Mouse (Mus musculus): ENCODE measurements around the gene Gm11639. TPM values are rescaled to one million over a fixed set of nuclear protein-coding genes. Genes with fewer than 3 reads are reported as not detected.

The Gm11639 gene
- total and polyA plus RNA-seq, 2 experiments from 2014 or later, result 0.05 to 0.17 TPM

- no peak for TF ChIP-seq CTCF (IDR thresholded peaks at IDR 0.05; ENCODE audit: low read depth)
- Histone ChIP-seq H3K4me3 (ENCODE audit: low read depth, low read length) (no peak overlapping the region), H3K4me1 (ENCODE audit: insufficient read depth) (no peaks in the 10 kb centered on the region), H3K27me3 (ENCODE audit: insufficient read depth, low read length) (no peaks in the 10 kb centered on the region), H3K9ac (no peak overlapping the region), H3K9me3 (ENCODE audit: low read length) (no peaks in the 10 kb centered on the region), H3K27ac (ENCODE audit: low read depth, low read length) (no peak overlapping the region), H3K36me3 (ENCODE audit: insufficient read depth) (peaks cover 21% of the 10 kb centered on the region), H3K4me2 (ENCODE audit: low read depth) (no peak overlapping the region)
- no peak for ATAC-seq
- DNase-seq, result no peak
Observed at GRCm38 (mm10) chr11:105143564-105143963, 458.1 kb downstream of the Gm11639 start.

GRCm38 (mm10) chr11:105144084-105144483 is 458.6 kb downstream of the Gm11639 start:
- Histone ChIP-seq H3K27me3 (ENCODE audit: insufficient read depth, low read length) (no peaks in the 10 kb centered on the region), H3K4me2 (ENCODE audit: low read depth) (no peak overlapping the region), H3K27ac (ENCODE audit: low read depth, low read length) (no peak overlapping the region), H3K9ac (no peak overlapping the region), H3K36me3 (ENCODE audit: insufficient read depth) (peaks cover 20% of the 10 kb centered on the region), H3K4me3 (ENCODE audit: low read depth, low read length) (no peak overlapping the region), H3K4me1 (ENCODE audit: insufficient read depth) (no peaks in the 10 kb centered on the region), H3K9me3 (ENCODE audit: low read length) (no peaks in the 10 kb centered on the region)
- ATAC-seq (no peak), DNase-seq (no peak)
- 89% methylated on average over 3 of the region's 3 CpGs for WGBS
- no peak for TF ChIP-seq CTCF (IDR thresholded peaks at IDR 0.05; ENCODE audit: low read depth)

GRCm38 (mm10) chr11:105144508-105145210 is 459.2 kb downstream of the Gm11639 start:
- H3K27me3 ChIP-seq (ENCODE audit: insufficient read depth, low read length), result no peaks in the 10 kb centered on the region
- no peaks in the 10 kb centered on the region for H3K4me1 ChIP-seq (ENCODE audit: insufficient read depth)
- 84% methylated on average over 11 of the region's 11 CpGs for WGBS
- DNase-seq (no peak), ATAC-seq (no peak)
- no peak overlapping the region for H3K9ac ChIP-seq
- H3K4me2 ChIP-seq (ENCODE audit: low read depth), result no peak overlapping the region
- H3K27ac ChIP-seq (ENCODE audit: low read depth, low read length), result no peak overlapping the region
- no peak overlapping the region for H3K4me3 ChIP-seq (ENCODE audit: low read depth, low read length)
- no peak for TF ChIP-seq CTCF (IDR thresholded peaks at IDR 0.05; ENCODE audit: low read depth)
- peaks cover 15% of the 10 kb centered on the region for H3K36me3 ChIP-seq (ENCODE audit: insufficient read depth)
- H3K9me3 ChIP-seq (ENCODE audit: low read length), result no peaks in the 10 kb centered on the region

DNA sequence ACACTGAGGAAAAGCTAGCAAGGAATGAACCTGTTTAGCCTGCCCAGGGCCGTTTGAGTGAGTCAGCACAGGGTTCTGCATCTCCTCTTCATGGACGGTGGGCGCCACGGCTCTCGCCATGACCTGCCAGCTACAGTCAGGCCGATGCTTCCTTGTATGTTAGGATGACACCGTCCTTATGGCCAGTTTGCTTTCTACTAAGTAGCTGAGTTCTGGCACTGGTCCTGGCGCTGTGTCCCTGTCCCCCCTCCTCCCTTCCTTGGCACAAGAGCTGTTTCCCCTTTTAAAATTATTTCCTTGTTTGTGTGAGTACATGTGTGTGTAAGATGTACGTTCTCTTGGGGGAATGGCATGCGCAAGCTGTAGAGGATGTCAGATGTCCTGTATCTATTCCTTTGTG is 459.7 kb downstream of the Gm11639 start:
- H3K4me1 ChIP-seq (ENCODE audit: insufficient read depth), result no peaks in the 10 kb centered on the region
- H3K27ac ChIP-seq (ENCODE audit: low read depth, low read length), result no peak overlapping the region
- H3K9ac ChIP-seq, result no peak overlapping the region
- no peak for DNase-seq
- no peaks in the 10 kb centered on the region for H3K9me3 ChIP-seq (ENCODE audit: low read length)
- TF ChIP-seq CTCF (IDR thresholded peaks at IDR 0.05; ENCODE audit: low read depth), result no peak
- H3K36me3 ChIP-seq (ENCODE audit: insufficient read depth), result peaks cover 9% of the 10 kb centered on the region
- 89% methylated on average over 10 of the region's 10 CpGs for WGBS
- no peak overlapping the region for H3K4me2 ChIP-seq (ENCODE audit: low read depth)
- H3K4me3 ChIP-seq (ENCODE audit: low read depth, low read length), result no peak overlapping the region
- H3K27me3 ChIP-seq (ENCODE audit: insufficient read depth, low read length), result no peaks in the 10 kb centered on the region
- no peak for ATAC-seq

DNA sequence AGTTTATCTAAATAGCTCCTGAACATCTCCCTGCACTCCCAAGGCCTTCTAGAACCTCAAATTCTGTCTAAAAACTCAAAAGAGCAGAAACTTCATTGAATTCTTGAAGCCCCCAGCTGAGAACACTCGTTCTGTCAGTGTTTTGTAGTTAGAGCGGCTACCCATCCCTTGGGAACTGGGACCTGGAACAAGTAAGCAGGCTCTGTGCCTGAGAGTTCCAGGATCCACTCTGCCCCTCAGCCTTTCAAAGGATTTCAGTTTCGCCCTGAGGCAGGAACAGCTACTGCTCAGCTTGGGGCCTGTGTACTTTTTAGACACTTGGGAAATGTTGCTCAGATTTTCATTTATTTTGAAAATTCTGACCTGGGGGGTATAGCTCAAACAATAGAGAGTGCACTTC is 461.1 kb downstream of the Gm11639 start, which contains the start of gene Gm10842:
Gene Gm10842 (plus strand): TSS at position 301 of the 400 bp plus-strand sequence.
- 76% methylated on average over 3 of the region's 3 CpGs for WGBS
- no peaks in the 10 kb centered on the region for H3K36me3 ChIP-seq (ENCODE audit: insufficient read depth)
- no peak within 1 kb of the TSS for H3K4me3 ChIP-seq (ENCODE audit: low read depth, low read length)
- H3K9ac ChIP-seq, result no peak within 1 kb of the TSS
- no peak within 1 kb of the TSS for H3K4me2 ChIP-seq (ENCODE audit: low read depth)
- no peaks in the 10 kb centered on the region for H3K4me1 ChIP-seq (ENCODE audit: insufficient read depth)
- H3K27me3 ChIP-seq (ENCODE audit: insufficient read depth, low read length), result no peaks in the 10 kb centered on the region
- ATAC-seq (no peak), DNase-seq (no peak)
- TF ChIP-seq CTCF (IDR thresholded peaks at IDR 0.05; ENCODE audit: low read depth), result no peak
- no peaks in the 10 kb centered on the region for H3K9me3 ChIP-seq (ENCODE audit: low read length)
- no peak within 1 kb of the TSS for H3K27ac ChIP-seq (ENCODE audit: low read depth, low read length)

GRCm38 (mm10) chr11:105149353-105149752 is 463.8 kb downstream of the Gm11639 start:
- DNase-seq, result no peak
- Histone ChIP-seq H3K27ac (ENCODE audit: low read depth, low read length) (no peak overlapping the region), H3K36me3 (ENCODE audit: insufficient read depth) (no peaks in the 10 kb centered on the region), H3K9me3 (ENCODE audit: low read length) (no peaks in the 10 kb centered on the region), H3K4me3 (ENCODE audit: low read depth, low read length) (no peak overlapping the region), H3K4me2 (ENCODE audit: low read depth) (no peak overlapping the region), H3K27me3 (ENCODE audit: insufficient read depth, low read length) (no peaks in the 10 kb centered on the region), H3K4me1 (ENCODE audit: insufficient read depth) (no peaks in the 10 kb centered on the region), H3K9ac (no peak overlapping the region)
- WGBS, result 83% methylated on average over 3 of the region's 3 CpGs
- TF ChIP-seq CTCF (IDR thresholded peaks at IDR 0.05; ENCODE audit: low read depth), result no peak
- ATAC-seq, result no peak

- no peak for TF ChIP-seq CTCF (IDR thresholded peaks at IDR 0.05; ENCODE audit: low read depth)
- Histone ChIP-seq H3K27ac (ENCODE audit: low read depth, low read length) (no peak overlapping the region), H3K27me3 (ENCODE audit: insufficient read depth, low read length) (no peaks in the 10 kb centered on the region), H3K4me2 (ENCODE audit: low read depth) (no peak overlapping the region), H3K4me3 (ENCODE audit: low read depth, low read length) (no peak overlapping the region), H3K9ac (no peak overlapping the region), H3K9me3 (ENCODE audit: low read length) (no peaks in the 10 kb centered on the region), H3K4me1 (ENCODE audit: insufficient read depth) (no peaks in the 10 kb centered on the region), H3K36me3 (ENCODE audit: insufficient read depth) (no peaks in the 10 kb centered on the region)
- 100% methylated on average over 1 of the region's 1 CpGs for WGBS
- DNase-seq (no peak), ATAC-seq (no peak)
Observed at GRCm38 (mm10) chr11:105149766-105150165, 464.3 kb downstream of the Gm11639 start.
